Mouse (Mus musculus) olfactory bulb, adult 2 months (tissue): ENCODE data around the gene Tex33. TPM values are rescaled to one million over a fixed set of nuclear protein-coding genes. Genes with fewer than 3 reads are reported as not detected.
A peak's percentile ranks its signal among the peaks of the same experiment; 100 is the strongest.

Experiments
- H3K27ac ChIP-seq: fragments of 200-500 bp; 2 replicates; pipeline ENCODE4 v1.5.1; 2012; ENCODE audit warnings: low read depth, low read length; ENCODE audit not compliant: insufficient read depth
- H3K4me1 ChIP-seq: fragments of 200-500 bp; 2 replicates; pipeline ENCODE4 v1.6.1; 2012; ENCODE audit warnings: low read length; ENCODE audit not compliant: control insufficient read depth, insufficient read depth
- H3K4me3 ChIP-seq: fragments of 200-500 bp; 2 replicates; pipeline ENCODE4 v1.5.1; 2012; ENCODE audit warnings: mild to moderate bottlenecking, low read depth, low read length, moderate library complexity; ENCODE audit not compliant: insufficient read depth
- CTCF ChIP-seq: fragments of 200-500 bp; IDR thresholded peaks from 2 replicates; pipeline ENCODE4 v1.5.1; 2012; ENCODE audit warnings: low read depth, mild to moderate bottlenecking, low read length, moderate library complexity; ENCODE audit not compliant: insufficient read depth
- POLR2A ChIP-seq: fragments of 200-500 bp; IDR thresholded peaks from 2 replicates; pipeline ENCODE4 v1.6.1; 2012; ENCODE audit warnings: mild to moderate bottlenecking, low read depth, low read length, moderate library complexity; ENCODE audit not compliant: insufficient read depth
- WGBS: fragments of 180-500 bp; shearing (Covaris S2); methylation state at CpG from one replicate; pipeline ENCODE4 v1.1.7; 2018; 5-methylcytosine and 5-hydroxymethylcytosine counted together
- polyA plus RNA-seq: library from polyadenylated mRNA; stranded (reverse); fragments of >200 nt; gene quantifications from 2 replicates; pipeline ENCODE4 v1.2.4, GENCODE M21; 2012; ENCODE audit warnings: low replicate concordance; ENCODE audit not compliant: missing spikeins, insufficient read depth, insufficient read length

Gene Tex33
- polyA plus RNA-seq, 1 experiment = not detected

DNA sequence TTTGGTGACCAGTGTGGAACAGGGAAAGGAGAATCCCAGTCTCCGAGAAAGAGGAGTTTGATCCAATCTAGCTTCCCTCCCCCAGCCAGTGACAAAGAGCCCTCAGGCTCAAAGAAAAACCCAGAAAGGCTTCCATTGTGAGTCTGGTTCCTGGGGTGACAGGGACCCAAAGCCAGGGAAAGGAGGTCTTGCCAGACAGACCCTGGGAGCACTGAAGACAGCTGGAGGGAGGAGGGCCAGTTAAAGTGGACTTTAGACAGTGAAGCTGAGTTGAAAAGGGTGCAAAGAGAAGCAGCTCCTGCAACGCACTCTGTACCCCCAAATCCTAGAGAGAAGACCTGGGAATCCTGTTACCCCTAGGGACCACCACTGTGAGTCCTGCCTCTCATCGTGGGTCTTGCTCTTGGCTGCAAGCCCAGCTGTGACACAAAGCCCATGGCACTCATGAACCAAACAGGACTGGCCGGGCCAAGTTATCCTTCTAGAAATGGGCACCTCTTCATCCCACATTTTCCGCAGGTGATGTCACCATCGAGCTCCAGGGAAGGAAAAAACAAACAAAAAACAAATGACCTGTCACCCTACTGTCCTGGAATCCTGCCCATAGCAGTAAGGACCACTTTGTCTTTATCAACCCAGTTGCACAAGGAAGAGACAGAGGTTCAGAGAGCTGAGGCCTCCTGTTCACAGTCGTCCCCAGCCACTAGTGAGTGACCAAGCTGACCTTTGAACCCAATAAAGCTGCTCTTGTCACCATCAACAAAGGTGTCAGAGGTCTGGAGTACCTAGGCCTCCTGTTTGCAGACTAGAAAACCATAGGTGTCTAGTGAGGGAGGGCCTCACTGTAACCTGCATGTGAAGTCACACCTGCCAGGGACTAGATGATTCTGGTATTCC, 11.2 kb downstream of the Tex33 start:
- no peaks in the 10 kb centered on the region for H3K4me1 ChIP-seq
- H3K27ac ChIP-seq = peak overlapping the region; percentile 56
- no peak overlapping the region for H3K4me3 ChIP-seq
- TF ChIP-seq CTCF (no peak), POLR2A (no peak)
- 57% methylated on average over 7 of the region's 7 CpGs for WGBS

DNA sequence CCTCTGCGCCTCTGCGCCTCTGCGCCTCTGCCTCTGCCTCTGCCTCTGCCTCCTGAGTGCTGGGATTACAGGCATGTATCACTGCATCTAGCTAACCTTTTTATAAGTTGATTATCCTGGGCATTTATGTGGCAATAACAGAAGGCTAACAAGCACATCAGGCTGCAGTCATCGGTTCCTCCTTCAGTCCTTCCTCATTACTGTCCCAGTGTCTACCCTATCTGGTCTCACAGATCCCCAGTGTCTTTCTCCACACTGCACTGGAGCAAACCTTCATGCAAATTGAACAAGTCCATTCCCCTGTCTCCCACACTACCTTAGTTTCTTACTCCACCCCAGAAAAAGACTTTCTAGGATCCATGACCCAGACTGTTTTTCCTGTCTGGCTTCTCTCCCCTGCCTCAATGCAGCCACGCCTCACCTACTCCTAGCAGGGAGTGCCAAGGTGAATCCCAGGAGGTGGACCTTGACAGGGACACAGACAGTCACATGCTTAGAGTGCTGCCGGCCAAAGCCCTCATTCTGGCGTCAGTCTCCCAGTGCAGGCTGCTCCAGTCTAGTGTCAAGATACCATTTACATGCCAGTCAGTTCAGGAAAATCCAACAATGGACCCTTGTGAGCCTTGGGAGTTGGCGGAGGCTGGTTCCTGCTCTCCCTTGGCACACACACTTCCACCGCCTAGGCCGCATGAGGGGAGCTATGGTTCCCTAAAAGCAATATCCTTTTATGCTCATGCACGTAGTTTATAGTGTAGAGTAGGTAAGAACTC, 12.1 kb downstream of the Tex33 start:
- Histone ChIP-seq H3K4me1 (no peaks in the 10 kb centered on the region), H3K4me3 (no peak overlapping the region), H3K27ac (peak overlapping the region; percentile 56)
- 64% methylated on average over 11 of the region's 11 CpGs for WGBS
- TF ChIP-seq CTCF (no peak), POLR2A (no peak)

DNA sequence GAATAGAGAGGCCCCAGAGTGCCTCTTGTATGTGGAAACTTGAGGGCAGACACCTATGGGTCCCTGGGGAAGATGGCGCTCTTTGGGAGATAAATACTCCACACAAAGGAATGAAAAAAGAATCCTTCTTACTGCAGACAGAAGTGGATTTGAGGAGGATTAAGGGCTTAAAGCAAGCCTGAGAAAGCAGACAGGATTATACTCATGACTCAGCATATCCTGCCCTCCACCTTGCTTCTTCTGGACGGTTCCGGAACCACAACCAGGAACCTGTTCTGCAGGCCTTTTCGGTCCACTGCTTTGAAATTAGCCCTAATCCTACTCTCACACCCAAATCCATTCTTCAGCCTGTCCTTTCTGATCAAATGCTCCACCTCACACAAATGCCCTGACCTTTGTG, 13.6 kb downstream of the Tex33 start:
- 94% methylated on average over 4 of the region's 4 CpGs for WGBS

DNA sequence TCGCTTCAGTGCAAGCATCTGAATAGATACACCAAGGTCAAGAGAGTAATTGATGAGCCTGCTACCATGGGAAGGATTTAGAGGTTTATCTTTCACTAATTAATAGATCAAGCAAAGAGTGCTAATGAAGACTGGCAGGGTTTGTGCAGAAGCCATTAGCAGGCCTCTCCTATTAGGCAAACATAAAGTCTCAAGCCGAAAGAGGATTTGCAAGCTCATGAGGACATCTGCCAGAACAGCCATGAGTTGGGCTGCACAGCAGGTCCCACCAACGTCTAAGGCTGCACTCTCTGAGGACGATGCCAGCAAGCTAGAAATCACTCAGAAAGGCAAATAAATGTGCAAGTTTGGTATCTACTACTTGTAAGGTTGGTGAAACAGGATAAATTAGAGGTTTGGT, 15.0 kb downstream of the Tex33 start:
- no peaks in the 10 kb centered on the region for H3K4me1 ChIP-seq
- 66% methylated on average over 4 of the region's 4 CpGs for WGBS
- H3K27ac ChIP-seq = no peak overlapping the region
- TF ChIP-seq CTCF (no peak), POLR2A (no peak)
- H3K4me3 ChIP-seq = no peak overlapping the region

More for the DNA sequence above, 13.6 kb downstream of the Tex33 start:
- no peaks in the 10 kb centered on the region for H3K4me1 ChIP-seq
- TF ChIP-seq POLR2A = no peak
- no peak for TF ChIP-seq CTCF
- H3K27ac ChIP-seq = no peak overlapping the region
- no peak overlapping the region for H3K4me3 ChIP-seq

DNA sequence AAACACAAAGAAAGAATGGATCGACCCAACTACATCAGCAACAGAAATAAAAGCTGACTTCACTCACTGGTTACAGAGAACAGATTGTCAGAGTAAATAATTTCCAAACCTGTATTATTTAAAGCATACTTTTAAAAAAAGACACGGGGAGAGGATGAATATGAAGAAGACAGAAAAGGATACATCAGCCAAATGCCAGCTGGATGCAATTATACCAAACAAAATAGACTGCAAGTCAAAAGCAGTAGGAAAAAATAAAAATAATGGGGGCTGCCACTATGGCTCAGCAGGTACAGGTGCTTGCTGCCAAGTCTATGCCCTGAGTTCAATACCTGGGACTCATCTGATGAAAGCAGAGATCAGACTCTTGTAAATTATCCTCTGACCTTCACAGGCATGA, 15.5 kb downstream of the Tex33 start:
- Histone ChIP-seq H3K4me1 (no peaks in the 10 kb centered on the region), H3K27ac (no peak overlapping the region), H3K4me3 (no peak overlapping the region)
- 70% methylated on average over 2 of the region's 2 CpGs for WGBS
- TF ChIP-seq CTCF (no peak), POLR2A (no peak)

DNA sequence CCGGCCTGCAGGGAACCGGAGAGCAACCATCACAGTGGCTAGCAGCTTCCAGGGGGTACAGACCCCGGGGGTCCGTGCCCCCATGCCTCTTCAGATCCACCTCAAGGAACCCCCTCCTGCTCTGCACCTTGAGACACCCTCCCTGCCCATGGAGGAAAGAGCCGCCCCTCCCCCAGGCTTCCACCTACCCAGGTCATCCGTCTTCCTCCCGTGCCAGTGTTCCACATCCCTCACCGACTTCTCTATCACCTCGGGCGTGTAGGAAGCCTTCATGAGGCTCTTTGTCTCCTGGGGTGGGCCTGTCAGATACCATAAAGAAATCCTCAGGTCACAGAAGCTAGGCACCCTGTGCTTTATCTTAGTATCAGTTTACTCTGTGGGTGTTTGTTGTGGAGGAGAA, 17.2 kb downstream of the Tex33 start:
- no peaks in the 10 kb centered on the region for H3K4me1 ChIP-seq
- no peak overlapping the region for H3K27ac ChIP-seq
- 85% methylated on average over 10 of the region's 10 CpGs for WGBS
- H3K4me3 ChIP-seq = no peak overlapping the region
- no peak for TF ChIP-seq CTCF
- no peak for TF ChIP-seq POLR2A

DNA sequence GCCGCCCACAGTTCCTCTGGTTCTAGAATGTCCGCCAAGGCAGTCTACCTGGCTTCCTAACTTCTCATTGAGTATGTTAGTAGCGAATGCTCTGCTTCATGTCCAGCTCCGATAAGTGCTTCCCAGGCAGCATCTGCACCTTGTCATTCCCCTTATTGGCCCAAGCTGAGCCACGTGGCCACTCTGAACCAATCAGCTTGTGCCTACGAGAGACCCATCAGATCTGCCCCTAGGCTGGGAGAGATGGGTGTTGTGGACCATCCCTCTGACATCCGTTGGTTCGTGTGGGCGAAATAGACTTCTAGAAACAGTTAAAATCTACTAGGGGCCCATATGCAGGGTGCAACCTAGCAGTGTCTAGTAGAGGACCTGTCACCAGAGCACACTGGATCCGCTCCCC, 17.9 kb downstream of the Tex33 start:
- no peak for TF ChIP-seq POLR2A
- no peak for TF ChIP-seq CTCF
- 92% methylated on average over 10 of the region's 10 CpGs for WGBS
- H3K4me1 ChIP-seq = no peaks in the 10 kb centered on the region
- H3K27ac ChIP-seq = no peak overlapping the region
- no peak overlapping the region for H3K4me3 ChIP-seq

DNA sequence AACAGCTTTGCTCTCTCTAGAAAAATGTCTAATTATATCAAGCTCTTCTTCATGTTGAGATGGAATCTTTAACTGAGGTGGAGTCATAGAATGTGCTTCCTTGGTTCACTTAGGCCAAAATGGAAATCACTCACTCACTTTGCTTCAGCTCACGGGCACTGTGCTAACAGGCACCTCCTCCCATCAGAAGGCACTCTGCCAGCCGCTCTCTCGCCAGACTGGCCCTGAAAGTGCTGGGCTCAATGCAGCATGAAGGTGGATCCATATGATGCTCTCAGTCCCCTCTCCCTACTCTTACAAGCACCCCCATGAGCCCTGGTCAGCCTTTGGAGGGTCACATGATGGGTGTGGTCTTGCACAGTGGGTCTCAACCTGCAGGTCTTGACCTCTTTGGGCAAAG, 21.5 kb downstream of the Tex33 start:
- TF ChIP-seq POLR2A = no peak
- TF ChIP-seq CTCF = no peak
- no peak overlapping the region for H3K4me3 ChIP-seq
- H3K27ac ChIP-seq = no peak overlapping the region
- no peaks in the 10 kb centered on the region for H3K4me1 ChIP-seq
- 58% methylated on average over 3 of the region's 3 CpGs for WGBS

DNA sequence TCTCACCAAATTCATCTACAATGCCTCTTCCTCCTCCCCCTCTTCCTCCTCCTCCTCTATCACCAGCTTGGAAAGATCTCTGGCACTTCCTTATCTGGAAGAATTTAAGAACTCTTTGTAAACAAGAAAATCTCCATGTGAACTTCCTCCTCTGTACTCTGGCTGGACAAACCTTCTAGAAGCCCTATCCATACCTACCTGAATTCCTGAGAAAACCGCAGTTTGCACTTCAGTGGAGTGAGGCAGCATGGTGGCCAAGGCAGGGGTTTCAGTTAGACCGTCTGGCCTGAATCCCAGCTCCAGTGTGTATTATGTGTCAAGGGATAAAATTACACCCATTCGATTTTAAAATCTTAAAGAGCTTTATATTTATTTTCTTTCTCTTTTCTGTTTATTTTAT, 22.9 kb downstream of the Tex33 start:
- WGBS = 81% methylated on average over 3 of the region's 3 CpGs
- no peak overlapping the region for H3K4me3 ChIP-seq
- H3K4me1 ChIP-seq = peaks cover 4% of the 10 kb centered on the region; the same call in 1 of the 2 replicates
- no peak overlapping the region for H3K27ac ChIP-seq
- no peak for TF ChIP-seq POLR2A
- no peak for TF ChIP-seq CTCF

DNA sequence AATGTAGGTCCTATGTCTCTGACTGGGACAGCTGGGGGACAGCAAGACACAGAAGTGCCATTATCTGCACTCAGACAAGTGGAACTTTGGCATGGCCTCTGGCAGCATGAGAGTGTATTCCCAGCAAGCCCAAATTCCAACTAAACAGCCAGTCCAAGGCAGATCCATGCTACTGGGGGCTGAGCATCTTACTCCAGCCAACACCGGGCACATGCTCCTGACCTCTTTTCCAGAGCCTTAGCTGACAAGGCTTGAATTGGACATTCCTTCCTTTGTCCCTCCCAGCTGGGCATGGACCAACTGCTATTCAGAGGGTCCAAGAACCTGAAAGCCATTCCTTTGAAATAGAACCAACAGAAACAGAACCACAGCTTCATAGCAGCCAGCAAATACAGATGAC, 26.1 kb downstream of the Tex33 start:
- TF ChIP-seq POLR2A (no peak), CTCF (no peak)
- H3K4me3 ChIP-seq = no peak overlapping the region

More for the DNA sequence above, 26.1 kb downstream of the Tex33 start:
- no peak overlapping the region for H3K27ac ChIP-seq
- WGBS = 50% methylated on average over 1 of the region's 1 CpGs
- H3K4me1 ChIP-seq = peaks cover 4% of the 10 kb centered on the region; the same call in 1 of the 2 replicates
